Mouse (Mus musculus): ENCODE results near the gene Gm21988. TPM values are rescaled to one million over a fixed set of nuclear protein-coding genes. Genes with fewer than 3 reads are reported as not detected.

Gene Gm21988
- polyA plus RNA-seq, 1 experiment from 2014 or later, result 14.5 TPM

DNA sequence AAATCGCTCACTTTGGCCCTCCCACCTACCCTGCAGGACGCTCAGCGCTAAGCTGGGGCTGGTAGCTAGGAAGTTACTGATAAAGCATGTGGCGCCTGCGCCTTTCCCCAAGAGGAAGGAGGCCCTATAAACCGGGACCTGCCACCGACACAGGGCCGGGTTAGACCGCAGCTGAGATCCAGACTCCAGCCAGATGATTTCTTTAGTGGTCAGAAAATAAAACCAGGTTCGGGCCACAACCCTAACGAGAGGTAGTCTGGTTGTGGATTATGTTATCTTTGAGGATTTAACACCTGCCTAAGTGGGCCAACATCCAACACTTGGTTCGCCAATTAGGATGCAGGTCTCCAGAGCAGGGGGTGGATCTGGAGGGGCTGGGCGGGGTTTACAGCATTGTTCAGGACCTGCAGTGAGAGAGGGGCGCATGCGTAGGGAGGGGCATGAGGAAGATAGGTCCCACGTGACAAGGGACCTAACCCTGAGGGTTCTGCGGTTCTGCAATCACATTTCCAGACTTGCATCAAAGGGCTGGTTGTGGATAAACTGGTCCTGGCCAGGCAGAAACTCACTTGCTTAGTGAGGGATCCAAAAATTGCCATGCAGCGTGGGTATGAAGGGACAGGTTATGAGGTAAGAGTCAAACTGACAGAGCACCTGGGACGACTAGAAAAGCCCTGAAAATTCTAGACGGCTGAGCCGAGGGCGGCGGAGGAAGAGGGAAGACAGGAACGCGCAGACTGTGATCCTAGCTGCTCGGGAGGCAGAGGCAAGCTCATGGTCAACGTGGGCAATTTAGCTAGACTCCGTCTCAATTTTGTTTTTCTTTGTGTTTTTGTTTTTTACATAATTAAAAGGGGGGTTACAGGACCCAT lies 18.7 kb downstream of the Gm21988 start, which contains the start of gene Slc16a13:
Slc16a13 (minus strand) TSS at position 334 of the 872 bp plus-strand sequence.
- DNase-seq (ENCODE audit: low spot score), result peak; percentile 95
- Histone ChIP-seq H3K36me3 (peaks cover 22% of the 10 kb centered on the region), H3K9me3 (no peaks in the 10 kb centered on the region), H3K4me1 (replicated peaks) (peaks cover 44% of the 10 kb centered on the region), H3K4me3 (peak within 1 kb of the TSS; percentile 73), H3K27ac (peak within 1 kb of the TSS; percentile 93), H3K27me3 (ENCODE audit: insufficient read depth, poor library complexity, severe bottlenecking) (peaks cover 67% of the 10 kb centered on the region)
- under 1% methylated on average over 28 of the region's 28 CpGs for WGBS

- Histone ChIP-seq H3K4me3 (peak overlapping the region; percentile 73), H3K9me3 (no peaks in the 10 kb centered on the region), H3K36me3 (peaks cover 22% of the 10 kb centered on the region), H3K4me1 (replicated peaks) (peaks cover 48% of the 10 kb centered on the region), H3K27ac (peak overlapping the region; percentile 93), H3K27me3 (ENCODE audit: insufficient read depth, poor library complexity, severe bottlenecking) (peaks cover 67% of the 10 kb centered on the region)
- WGBS, result 1% methylated on average over 24 of the region's 24 CpGs
- no peak for DNase-seq (ENCODE audit: low spot score)
These were observed 19.3 kb downstream of the Gm21988 start for GRCm38 (mm10) chr11:70220323-70220722.

GRCm38 (mm10) chr11:70219873-70220272 lies 19.8 kb downstream of the Gm21988 start:
- Histone ChIP-seq H3K4me1 (replicated peaks) (peaks cover 52% of the 10 kb centered on the region), H3K27me3 (ENCODE audit: insufficient read depth, poor library complexity, severe bottlenecking) (peaks cover 67% of the 10 kb centered on the region)

DNA sequence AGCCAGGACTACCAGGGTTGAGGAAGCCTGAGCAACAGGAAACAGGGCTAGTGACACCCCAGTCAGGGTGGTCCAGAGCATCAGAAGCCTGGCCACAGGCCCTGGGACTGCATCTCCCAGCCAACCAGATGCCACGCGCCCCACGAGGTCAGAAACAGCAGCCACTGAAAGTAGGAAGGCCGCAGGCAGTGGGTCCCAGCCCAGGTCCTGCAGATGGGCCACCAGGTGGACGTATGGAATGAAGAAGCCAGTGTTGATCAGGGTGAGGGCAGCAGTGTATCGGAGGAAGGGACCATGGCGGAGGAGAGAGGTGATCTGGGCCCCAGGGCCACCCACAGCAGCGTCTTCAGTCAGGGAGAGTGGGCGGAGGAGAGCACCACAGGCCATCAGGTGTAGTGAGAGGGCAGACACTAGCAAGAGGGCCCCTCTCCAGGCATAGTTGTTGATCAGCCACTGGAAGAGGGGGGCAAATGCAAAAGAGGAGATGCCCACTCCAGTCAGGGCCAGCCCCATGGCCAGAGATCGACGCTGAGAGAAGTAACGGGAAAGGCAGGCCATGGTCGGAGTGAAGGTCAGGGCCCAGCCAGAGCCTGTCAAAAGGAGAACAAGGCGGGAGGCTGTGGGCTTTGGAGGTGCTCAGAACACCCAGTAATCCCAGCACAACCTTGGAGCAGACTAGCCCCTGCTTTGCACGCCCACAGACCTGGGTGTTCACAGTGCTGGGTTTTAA lies 20.7 kb downstream of the Gm21988 start:
- no peaks in the 10 kb centered on the region for H3K9me3 ChIP-seq
- H3K36me3 ChIP-seq, result peaks cover 22% of the 10 kb centered on the region
- DNase-seq (ENCODE audit: low spot score), result no peak
- H3K4me1 ChIP-seq (replicated peaks), result peaks cover 62% of the 10 kb centered on the region
- H3K27me3 ChIP-seq (ENCODE audit: insufficient read depth, poor library complexity, severe bottlenecking), result peaks cover 67% of the 10 kb centered on the region
- peak overlapping the region; percentile 73 for H3K4me3 ChIP-seq
- H3K27ac ChIP-seq, result 0 out of 2 replicates have a peak overlapping the region, but pooled peaks have one; percentile 16
- WGBS, result 88% methylated on average over 15 of the region's 15 CpGs

More at GRCm38 (mm10) chr11:70219873-70220272, 19.8 kb downstream of the Gm21988 start:
- Histone ChIP-seq H3K9me3 (no peaks in the 10 kb centered on the region), H3K36me3 (peaks cover 22% of the 10 kb centered on the region), H3K27ac (peak overlapping the region; percentile 93), H3K4me3 (peak overlapping the region; percentile 73)
- 56% methylated on average over 7 of the region's 7 CpGs for WGBS
- DNase-seq (ENCODE audit: low spot score), result no peak

DNA sequence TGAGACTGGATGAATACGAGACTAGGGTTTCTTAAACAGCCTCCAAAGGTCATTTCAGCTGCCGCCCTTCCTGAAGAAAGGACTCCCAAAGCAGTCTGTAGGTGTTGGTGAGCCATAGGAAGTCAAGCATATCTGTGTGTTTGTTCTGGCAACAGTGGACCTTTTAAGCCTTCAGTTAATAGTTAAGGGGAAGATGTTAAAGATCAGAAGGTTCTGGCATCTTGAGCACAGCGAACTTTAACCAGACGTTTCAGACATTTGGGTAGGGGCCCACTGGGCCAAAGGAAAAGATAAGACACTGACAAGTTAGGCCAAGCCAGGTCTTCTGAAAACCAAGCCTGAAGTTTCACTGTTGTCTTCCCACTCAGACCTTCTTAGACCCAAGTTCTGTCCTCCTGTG lies 21.6 kb downstream of the Gm21988 start:
- 91% methylated on average over 4 of the region's 4 CpGs for WGBS
- Histone ChIP-seq H3K36me3 (peaks cover 22% of the 10 kb centered on the region), H3K4me1 (replicated peaks) (peaks cover 66% of the 10 kb centered on the region), H3K27me3 (ENCODE audit: insufficient read depth, poor library complexity, severe bottlenecking) (peaks cover 69% of the 10 kb centered on the region), H3K4me3 (no peak overlapping the region), H3K27ac (no peak overlapping the region), H3K9me3 (no peaks in the 10 kb centered on the region)
- no peak for DNase-seq (ENCODE audit: low spot score)

DNA sequence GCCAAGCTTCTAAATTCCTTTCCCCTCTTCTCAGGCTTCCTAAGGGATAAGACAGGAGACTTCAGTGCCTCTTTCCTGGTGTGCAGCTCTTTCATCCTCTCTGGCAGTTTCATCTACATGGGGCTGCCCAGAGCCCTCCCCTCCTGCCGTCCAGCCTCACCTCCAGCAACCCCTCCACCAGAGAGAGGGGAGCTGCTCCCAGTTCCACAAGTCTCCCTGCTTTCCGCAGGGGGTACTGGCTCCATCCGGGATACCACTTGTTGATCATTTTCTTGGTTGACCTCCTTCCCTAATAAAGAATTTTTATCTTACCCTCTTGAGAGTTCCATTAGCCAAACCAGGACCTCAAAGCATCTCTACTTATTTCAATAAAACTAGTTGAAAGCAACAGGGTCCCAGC lies 23.5 kb downstream of the Gm21988 start:
- no peaks in the 10 kb centered on the region for H3K9me3 ChIP-seq
- no peak overlapping the region for H3K27ac ChIP-seq
- peaks cover 52% of the 10 kb centered on the region for H3K4me1 ChIP-seq (replicated peaks)
- no peak for DNase-seq (ENCODE audit: low spot score)
- no peak overlapping the region for H3K4me3 ChIP-seq
- 50% methylated on average over 3 of the region's 3 CpGs for WGBS
- peaks cover 73% of the 10 kb centered on the region for H3K27me3 ChIP-seq (ENCODE audit: insufficient read depth, poor library complexity, severe bottlenecking)
- peaks cover 22% of the 10 kb centered on the region for H3K36me3 ChIP-seq

DNA sequence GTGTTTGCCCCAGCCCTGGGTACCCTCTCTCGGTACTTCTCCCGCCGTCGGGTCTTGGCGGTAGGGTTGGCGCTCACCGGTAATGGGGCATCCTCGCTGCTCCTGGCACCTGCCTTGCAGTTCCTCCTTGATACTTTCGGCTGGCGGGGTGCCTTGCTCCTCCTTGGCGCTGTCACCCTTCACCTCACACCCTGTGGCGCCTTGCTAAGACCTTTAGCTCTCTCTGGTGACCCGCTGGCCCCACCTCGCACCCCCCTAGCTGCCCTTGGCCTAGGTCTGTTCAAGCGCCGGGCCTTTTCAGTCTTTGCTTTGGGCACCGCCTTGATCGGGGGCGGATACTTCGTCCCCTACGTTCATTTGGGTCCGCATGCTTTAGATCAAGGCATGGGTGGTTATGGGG lies 24.3 kb downstream of the Gm21988 start:
- Histone ChIP-seq H3K36me3 (peaks cover 22% of the 10 kb centered on the region), H3K4me3 (peak overlapping the region; percentile 50), H3K27ac (no peak overlapping the region), H3K4me1 (replicated peaks) (peaks cover 45% of the 10 kb centered on the region), H3K27me3 (ENCODE audit: insufficient read depth, poor library complexity, severe bottlenecking) (peaks cover 73% of the 10 kb centered on the region), H3K9me3 (no peaks in the 10 kb centered on the region)
- WGBS, result 9% methylated on average over 22 of the region's 22 CpGs
- no peak for DNase-seq (ENCODE audit: low spot score)

- 2% methylated on average over 18 of the region's 18 CpGs for WGBS
These were observed 24.8 kb downstream of the Gm21988 start for GRCm38 (mm10) chr11:70214856-70215209.

GRCm38 (mm10) chr11:70214191-70214855 lies 25.3 kb downstream of the Gm21988 start:
- H3K27ac ChIP-seq, result peak overlapping the region; percentile 60; the same call in 1 of the 2 replicates
- peaks cover 36% of the 10 kb centered on the region for H3K4me1 ChIP-seq (replicated peaks)
- H3K9me3 ChIP-seq, result no peaks in the 10 kb centered on the region
- peaks cover 73% of the 10 kb centered on the region for H3K27me3 ChIP-seq (ENCODE audit: insufficient read depth, poor library complexity, severe bottlenecking)
- under 1% methylated on average over 46 of the region's 46 CpGs for WGBS
- peaks cover 22% of the 10 kb centered on the region for H3K36me3 ChIP-seq
- H3K4me3 ChIP-seq, result peak overlapping the region; percentile 50
- peak; percentile 52 for DNase-seq (ENCODE audit: low spot score)

More at GRCm38 (mm10) chr11:70214856-70215209, 24.8 kb downstream of the Gm21988 start:
- Histone ChIP-seq H3K9me3 (no peaks in the 10 kb centered on the region), H3K4me3 (peak overlapping the region; percentile 50), H3K36me3 (peaks cover 22% of the 10 kb centered on the region), H3K27me3 (ENCODE audit: insufficient read depth, poor library complexity, severe bottlenecking) (peaks cover 73% of the 10 kb centered on the region), H3K27ac (no peak overlapping the region), H3K4me1 (replicated peaks) (peaks cover 41% of the 10 kb centered on the region)
- no peak for DNase-seq (ENCODE audit: low spot score)

DNA sequence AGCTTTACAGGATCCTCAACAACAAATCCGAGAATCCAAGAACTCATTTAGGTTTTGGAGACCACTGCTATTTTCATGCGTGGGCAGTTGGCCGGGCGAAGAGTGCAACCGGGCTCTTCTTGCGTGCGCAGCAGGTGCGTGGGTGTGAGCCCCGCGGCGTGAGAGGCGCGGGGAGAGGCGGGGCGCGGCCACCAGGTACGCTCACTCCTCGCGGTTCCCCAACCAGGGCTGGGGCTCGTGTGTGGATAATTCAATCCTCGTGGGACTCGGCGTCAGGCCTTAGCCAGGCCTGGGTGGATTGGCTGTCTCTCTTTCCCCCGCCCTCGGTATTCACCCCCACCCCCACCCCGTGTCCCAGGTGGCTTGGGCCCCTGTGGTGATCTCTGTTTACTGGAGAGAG lies 25.9 kb downstream of the Gm21988 start:
- WGBS, result 6% methylated on average over 26 of the region's 26 CpGs

GRCm38 (mm10) chr11:70212896-70213295 lies 26.7 kb downstream of the Gm21988 start:
- Histone ChIP-seq H3K4me1 (replicated peaks) (peaks cover 25% of the 10 kb centered on the region), H3K9me3 (no peaks in the 10 kb centered on the region), H3K36me3 (peaks cover 11% of the 10 kb centered on the region), H3K27ac (no peak overlapping the region), H3K27me3 (ENCODE audit: insufficient read depth, poor library complexity, severe bottlenecking) (peaks cover 61% of the 10 kb centered on the region), H3K4me3 (no peak overlapping the region)
- peak; percentile 47 for DNase-seq (ENCODE audit: low spot score)
- WGBS, result 15% methylated on average over 9 of the region's 9 CpGs

More for the DNA sequence above, 25.9 kb downstream of the Gm21988 start:
- H3K4me3 ChIP-seq, result peak overlapping the region; percentile 50
- H3K27ac ChIP-seq, result 0 out of 2 replicates have a peak overlapping the region, but pooled peaks have one; percentile 60
- H3K36me3 ChIP-seq, result peaks cover 19% of the 10 kb centered on the region
- H3K9me3 ChIP-seq, result no peaks in the 10 kb centered on the region
- H3K4me1 ChIP-seq (replicated peaks), result peaks cover 30% of the 10 kb centered on the region
- DNase-seq (ENCODE audit: low spot score), result no peak
- H3K27me3 ChIP-seq (ENCODE audit: insufficient read depth, poor library complexity, severe bottlenecking), result peaks cover 67% of the 10 kb centered on the region

GRCm38 (mm10) chr11:70212423-70212822 lies 27.2 kb downstream of the Gm21988 start, which contains the start of gene Slc16a11:
Slc16a11 (plus strand) TSS chr11:70212752.
- Histone ChIP-seq H3K9me3 (no peaks in the 10 kb centered on the region), H3K4me1 (replicated peaks) (peaks cover 25% of the 10 kb centered on the region), H3K27me3 (ENCODE audit: insufficient read depth, poor library complexity, severe bottlenecking) (peaks cover 56% of the 10 kb centered on the region), H3K36me3 (peaks cover 7% of the 10 kb centered on the region), H3K27ac (no peak within 1 kb of the TSS), H3K4me3 (peak within 1 kb of the TSS; percentile 50; the same call in 1 of the 2 replicates)
- DNase-seq (ENCODE audit: low spot score), result no peak
- 68% methylated on average over 6 of the region's 6 CpGs for WGBS

All from hindbrain, embryonic 10.5 days (tissue).